Mouse (Mus musculus) retina, adult 2 months (tissue): ENCODE measurements around the gene Dcaf6.
"Not testable (repeated sequence)": the region's sequence is repeated elsewhere in the genome, so short reads cannot be mapped to it uniquely, and the experiment has no call there.

Source experiments
- DNase-seq: peaks from one replicate; pipeline ENCODE4 v3.0.0-alpha.2; 2012; ENCODE audit warnings: low read depth, low spot score

The Dcaf6 gene

GRCm38 (mm10) chr1:165421357-165421915 is 38.8 kb downstream of the Dcaf6 start:
- DNase-seq = no peak

- no peak for DNase-seq
These were observed 63.9 kb downstream of the Dcaf6 start for GRCm38 (mm10) chr1:165396401-165396805.

GRCm38 (mm10) chr1:165395940-165396339 is 64.3 kb downstream of the Dcaf6 start:
- no peak for DNase-seq

- no peak for DNase-seq
These were observed 65.4 kb downstream of the Dcaf6 start for GRCm38 (mm10) chr1:165394836-165395235.

GRCm38 (mm10) chr1:165393033-165393432 is 67.2 kb downstream of the Dcaf6 start:
- DNase-seq = no peak

GRCm38 (mm10) chr1:165388716-165389115 is 71.6 kb downstream of the Dcaf6 start:
- no peak for DNase-seq

- no peak for DNase-seq
These were observed 73.8 kb downstream of the Dcaf6 start for GRCm38 (mm10) chr1:165386525-165386923.

GRCm38 (mm10) chr1:165385810-165386524 is 74.3 kb downstream of the Dcaf6 start:
- no peak for DNase-seq

GRCm38 (mm10) chr1:165373839-165374238 is 86.4 kb downstream of the Dcaf6 start:
- no peak for DNase-seq

GRCm38 (mm10) chr1:165370990-165371389 is 89.3 kb downstream of the Dcaf6 start:
- no peak for DNase-seq

- no peak for DNase-seq
These were observed 95.2 kb downstream of the Dcaf6 start for GRCm38 (mm10) chr1:165365057-165365456.

GRCm38 (mm10) chr1:165363271-165363670 is 97.0 kb downstream of the Dcaf6 start:
- no peak for DNase-seq

GRCm38 (mm10) chr1:165356347-165356746 is 103.9 kb downstream of the Dcaf6 start:
- no peak for DNase-seq

GRCm38 (mm10) chr1:165348627-165349026 is 111.6 kb downstream of the Dcaf6 start:
- DNase-seq = no peak

GRCm38 (mm10) chr1:165344453-165344852 is 115.8 kb downstream of the Dcaf6 start:
- DNase-seq = no peak

- DNase-seq = no peak
These were observed 118.1 kb downstream of the Dcaf6 start for GRCm38 (mm10) chr1:165342126-165342525.

- no peak for DNase-seq
These were observed 127.5 kb downstream of the Dcaf6 start for GRCm38 (mm10) chr1:165332797-165333196.

GRCm38 (mm10) chr1:165330859-165331258 is 129.4 kb downstream of the Dcaf6 start:
- no peak for DNase-seq

GRCm38 (mm10) chr1:165328384-165329289 is 131.6 kb downstream of the Dcaf6 start:
- not testable (repeated sequence) for DNase-seq

GRCm38 (mm10) chr1:165327831-165328230 is 132.4 kb downstream of the Dcaf6 start:
- no peak for DNase-seq

GRCm38 (mm10) chr1:165327370-165327769 is 132.9 kb downstream of the Dcaf6 start:
- no peak for DNase-seq

GRCm38 (mm10) chr1:165322934-165323333 is 137.3 kb downstream of the Dcaf6 start:
- no peak for DNase-seq
